Mouse (Mus musculus): Measurements from ENCODE around the gene Nhs. TPM values are rescaled to one million over a fixed set of nuclear protein-coding genes. Genes with fewer than 3 reads are reported as not detected.

The Nhs gene
- total RNA-seq, 2 experiments from 2014 or later, result not detected

DNA sequence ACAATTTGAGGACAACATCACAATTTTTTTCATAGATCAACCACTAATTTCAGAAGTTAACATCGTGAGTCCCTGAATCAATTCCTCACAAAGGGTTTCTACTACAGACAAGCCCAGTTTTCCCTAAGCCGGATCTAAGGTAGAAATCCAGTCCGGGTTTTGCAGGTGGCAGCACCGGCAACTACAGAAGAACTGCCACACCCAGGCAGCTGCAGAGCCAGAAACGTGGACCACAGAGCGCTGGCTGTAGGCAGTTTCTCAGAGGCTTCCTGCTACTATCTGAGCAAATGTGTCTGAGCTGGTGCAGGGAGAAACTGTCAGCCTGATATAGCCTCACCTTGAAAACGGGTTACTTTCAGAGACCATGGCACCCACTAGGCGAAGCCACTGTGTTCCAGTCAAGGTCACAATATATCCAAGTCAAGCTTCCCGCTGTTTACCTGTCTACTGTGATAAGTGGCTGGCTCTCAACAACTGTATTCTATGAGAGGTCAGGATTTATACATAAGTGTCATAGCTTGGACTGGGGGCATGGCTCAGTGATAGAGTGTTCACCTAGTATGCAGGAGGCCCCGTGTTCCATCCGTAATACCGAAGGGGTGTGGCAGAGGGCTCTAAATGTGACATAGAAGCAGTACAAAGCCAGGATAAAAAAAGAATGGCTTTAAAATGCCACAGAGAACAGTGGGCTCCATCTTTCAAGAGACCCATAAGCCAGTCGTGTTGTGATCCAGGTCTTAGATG lies 134.1 kb downstream of the Nhs start:
- ATAC-seq (replicated peaks; ENCODE audit: low FRiP score, poor library complexity, severe bottlenecking), result no peak; the same call in 1 of the 2 replicates

GRCm38 (mm10) chrX:162021724-162022123 lies 137.8 kb downstream of the Nhs start:
- no peak for ATAC-seq (replicated peaks; ENCODE audit: low FRiP score, poor library complexity, severe bottlenecking)

- ATAC-seq (replicated peaks; ENCODE audit: low FRiP score, poor library complexity, severe bottlenecking), result no peak
Measured at GRCm38 (mm10) chrX:162020039-162020566, 139.4 kb downstream of the Nhs start.

- ATAC-seq (replicated peaks; ENCODE audit: low FRiP score, poor library complexity, severe bottlenecking), result no peak
Measured at GRCm38 (mm10) chrX:162017471-162017870, 142.1 kb downstream of the Nhs start.

DNA sequence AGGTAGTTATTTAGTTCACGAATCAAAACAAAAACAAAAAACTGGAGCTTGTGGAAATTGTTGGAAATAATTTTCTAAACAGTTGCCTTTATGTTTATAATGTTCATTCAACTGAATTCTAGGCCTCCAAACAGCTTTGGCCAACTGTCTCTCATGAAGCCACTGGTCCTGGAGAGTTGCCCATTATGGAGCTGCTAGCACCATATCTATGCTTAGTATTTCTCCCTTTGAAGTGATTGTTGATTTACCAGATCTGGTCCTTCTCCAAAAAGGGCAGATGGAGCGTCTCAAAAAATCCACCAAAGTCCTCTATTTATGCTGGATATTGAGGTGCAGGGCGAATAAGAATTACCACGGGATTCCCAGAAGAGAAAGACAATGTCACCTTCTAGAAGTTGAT lies 147.0 kb downstream of the Nhs start:
- ATAC-seq (replicated peaks; ENCODE audit: low FRiP score, poor library complexity, severe bottlenecking), result no peak

DNA sequence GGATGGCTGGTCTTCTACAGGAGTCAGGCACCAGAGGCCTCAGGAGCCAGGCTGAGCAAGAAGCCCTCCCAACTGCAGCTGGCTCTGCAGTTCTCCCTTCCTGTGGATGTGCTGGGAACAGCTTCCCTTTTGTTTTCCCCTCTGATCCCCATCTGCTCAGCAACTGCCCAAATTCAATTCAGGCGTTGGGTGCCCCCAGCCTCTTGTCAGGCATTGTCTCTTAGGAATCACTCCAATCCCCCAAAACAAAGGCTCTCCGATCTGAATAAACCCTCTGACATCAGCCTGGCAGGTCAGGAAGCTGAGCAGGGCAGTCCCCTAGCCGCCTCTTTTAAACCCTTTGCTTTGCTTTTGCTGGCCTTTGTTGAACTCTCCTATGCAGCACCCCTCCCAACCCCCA lies 149.7 kb downstream of the Nhs start:
- no peak for ATAC-seq (replicated peaks; ENCODE audit: low FRiP score, poor library complexity, severe bottlenecking)

- no peak for ATAC-seq (replicated peaks; ENCODE audit: low FRiP score, poor library complexity, severe bottlenecking)
Measured at GRCm38 (mm10) chrX:162003818-162004217, 155.7 kb downstream of the Nhs start.

- no peak for ATAC-seq (replicated peaks; ENCODE audit: low FRiP score, poor library complexity, severe bottlenecking)
Measured at GRCm38 (mm10) chrX:161998876-161999275, 160.7 kb downstream of the Nhs start.

GRCm38 (mm10) chrX:161997170-161997795 lies 162.2 kb downstream of the Nhs start:
- no peak for ATAC-seq (replicated peaks; ENCODE audit: low FRiP score, poor library complexity, severe bottlenecking)

GRCm38 (mm10) chrX:161990171-161990570 lies 169.4 kb downstream of the Nhs start:
- no peak for ATAC-seq (replicated peaks; ENCODE audit: low FRiP score, poor library complexity, severe bottlenecking)

GRCm38 (mm10) chrX:161984961-161985360 lies 174.6 kb downstream of the Nhs start:
- no peak for ATAC-seq (replicated peaks; ENCODE audit: low FRiP score, poor library complexity, severe bottlenecking)

GRCm38 (mm10) chrX:161981399-161981798 lies 178.1 kb downstream of the Nhs start:
- ATAC-seq (replicated peaks; ENCODE audit: low FRiP score, poor library complexity, severe bottlenecking), result no peak

DNA sequence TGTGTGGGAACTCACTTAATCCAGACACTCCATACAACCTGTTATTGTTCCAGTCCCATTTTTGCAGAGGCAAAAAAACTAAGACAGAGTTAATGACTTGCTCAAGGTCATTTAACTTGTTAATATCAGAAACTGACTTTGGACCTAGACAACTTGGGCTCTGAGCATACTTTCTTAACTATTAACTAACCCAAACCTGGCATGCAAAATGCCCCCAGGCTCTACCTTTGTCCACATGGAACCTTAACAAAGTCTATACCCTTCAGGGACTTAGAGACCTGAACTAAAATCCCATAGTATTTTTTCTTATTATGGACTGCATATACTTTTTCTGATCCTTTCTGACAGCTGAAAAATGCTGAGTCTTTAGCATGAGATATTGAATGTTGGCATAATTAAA lies 179.6 kb downstream of the Nhs start:
- ATAC-seq (replicated peaks; ENCODE audit: low FRiP score, poor library complexity, severe bottlenecking), result no peak

DNA sequence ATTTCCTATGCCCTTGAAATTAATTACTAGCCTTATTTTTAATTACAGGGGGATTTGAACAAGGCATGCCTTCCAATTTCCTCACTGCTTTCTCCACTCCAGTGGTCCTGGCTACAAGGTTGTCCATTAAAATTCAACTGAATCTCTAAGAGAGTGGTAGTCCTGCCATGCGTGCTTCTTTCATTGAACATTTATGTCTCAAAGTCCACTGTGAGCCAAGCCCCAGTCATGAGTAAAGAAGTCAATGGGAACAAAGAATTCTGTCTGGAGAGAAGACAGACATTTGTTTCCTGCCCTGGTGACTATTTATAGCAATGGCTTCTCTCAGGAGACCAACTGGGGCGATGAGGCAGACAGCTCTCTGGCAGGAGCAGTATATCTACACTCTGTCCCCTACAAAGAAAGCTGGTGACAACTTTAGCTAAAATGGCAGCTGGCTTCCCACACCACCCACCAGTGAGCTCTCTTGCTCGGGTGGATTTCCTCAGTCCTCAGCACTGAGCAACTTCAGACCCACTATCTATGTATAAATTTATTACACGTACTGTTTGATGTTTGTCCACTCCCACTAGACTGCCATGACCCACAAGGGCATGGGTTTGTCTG lies 182.2 kb downstream of the Nhs start:
- no peak for ATAC-seq (replicated peaks; ENCODE audit: low FRiP score, poor library complexity, severe bottlenecking)

DNA sequence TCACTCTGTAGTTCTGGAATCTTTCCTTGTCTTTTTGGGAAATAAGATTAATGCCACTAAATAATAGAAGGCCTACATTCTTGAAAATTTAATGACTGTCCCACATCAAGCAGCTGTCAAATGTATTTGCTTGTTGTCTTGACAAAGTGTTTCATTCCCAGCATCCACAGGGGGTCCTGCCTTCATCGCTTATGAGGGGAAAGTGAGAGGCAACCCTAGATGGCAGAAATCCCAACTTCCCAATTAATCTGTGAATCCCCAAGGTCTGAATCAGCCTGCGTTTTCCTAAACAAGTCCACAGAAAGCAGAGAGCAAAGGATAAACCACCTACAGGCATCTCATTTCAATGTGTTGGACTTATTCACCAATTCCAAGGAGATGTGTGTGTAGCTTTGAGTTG lies 183.2 kb downstream of the Nhs start:
- no peak for ATAC-seq (replicated peaks; ENCODE audit: low FRiP score, poor library complexity, severe bottlenecking)

DNA sequence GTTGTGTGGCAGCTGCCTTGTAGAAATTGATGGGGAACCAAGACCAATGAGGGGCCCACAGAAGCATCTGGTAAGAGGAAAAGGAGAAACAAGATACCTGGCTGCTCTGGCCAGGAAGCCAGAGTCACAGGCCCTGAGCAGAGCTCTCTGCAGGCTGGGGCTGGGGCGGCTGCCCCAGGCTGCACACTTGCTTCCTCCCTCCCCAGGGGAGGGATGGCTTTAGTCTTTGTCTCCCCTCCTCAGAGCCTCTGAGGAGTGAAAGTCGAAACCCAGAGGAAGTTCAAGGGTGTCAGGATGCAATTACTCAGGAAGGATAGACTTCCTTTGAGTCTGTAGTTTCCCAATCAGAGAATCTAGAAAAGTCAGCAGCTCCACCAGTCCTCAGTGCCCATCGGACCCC lies 186.0 kb downstream of the Nhs start:
- no peak for ATAC-seq (replicated peaks; ENCODE audit: low FRiP score, poor library complexity, severe bottlenecking)

DNA sequence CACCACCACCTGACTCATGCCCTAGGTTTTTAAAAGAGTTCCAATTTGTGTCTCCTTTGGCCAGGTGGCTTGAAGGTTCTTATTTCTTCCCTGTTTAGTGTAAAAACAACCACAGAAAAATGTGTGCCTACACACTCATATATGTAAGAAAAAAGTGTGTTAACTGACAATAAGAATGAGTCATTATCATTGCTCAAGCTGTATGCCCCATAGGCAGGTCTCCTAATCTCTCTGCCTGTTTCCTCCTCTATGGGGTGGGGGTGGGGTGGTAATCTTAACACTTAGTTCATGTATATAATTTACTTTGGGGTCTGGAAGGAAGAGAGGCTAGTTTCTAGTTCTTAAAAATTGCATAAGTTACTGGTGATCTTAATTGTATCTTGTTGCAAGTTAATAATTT lies 186.8 kb downstream of the Nhs start:
- ATAC-seq (replicated peaks; ENCODE audit: low FRiP score, poor library complexity, severe bottlenecking), result no peak

- no peak for ATAC-seq (replicated peaks; ENCODE audit: low FRiP score, poor library complexity, severe bottlenecking)
Measured at GRCm38 (mm10) chrX:161971961-161972502, 187.5 kb downstream of the Nhs start.

GRCm38 (mm10) chrX:161971131-161971530 lies 188.4 kb downstream of the Nhs start:
- ATAC-seq (replicated peaks; ENCODE audit: low FRiP score, poor library complexity, severe bottlenecking), result no peak

DNA sequence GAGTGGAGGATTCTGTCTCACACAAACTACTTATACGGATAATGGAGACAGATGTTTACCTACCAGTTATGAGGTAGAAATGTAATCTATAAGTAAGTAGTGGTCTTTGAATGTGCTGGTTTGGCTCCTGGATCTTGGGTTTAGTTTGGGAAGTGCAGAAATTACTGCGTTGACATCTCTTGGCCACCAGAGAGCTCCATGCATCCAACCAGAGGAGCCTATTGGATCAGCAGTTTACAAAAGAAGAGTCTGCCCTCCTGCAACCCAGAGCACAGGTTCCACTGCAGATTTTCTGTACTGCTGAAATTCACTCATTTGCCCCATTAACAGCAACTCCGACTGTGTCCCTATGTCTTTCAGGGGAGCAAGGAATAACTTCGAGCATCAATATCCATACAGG lies 191.8 kb downstream of the Nhs start:
- no peak for ATAC-seq (replicated peaks; ENCODE audit: low FRiP score, poor library complexity, severe bottlenecking)

DNA sequence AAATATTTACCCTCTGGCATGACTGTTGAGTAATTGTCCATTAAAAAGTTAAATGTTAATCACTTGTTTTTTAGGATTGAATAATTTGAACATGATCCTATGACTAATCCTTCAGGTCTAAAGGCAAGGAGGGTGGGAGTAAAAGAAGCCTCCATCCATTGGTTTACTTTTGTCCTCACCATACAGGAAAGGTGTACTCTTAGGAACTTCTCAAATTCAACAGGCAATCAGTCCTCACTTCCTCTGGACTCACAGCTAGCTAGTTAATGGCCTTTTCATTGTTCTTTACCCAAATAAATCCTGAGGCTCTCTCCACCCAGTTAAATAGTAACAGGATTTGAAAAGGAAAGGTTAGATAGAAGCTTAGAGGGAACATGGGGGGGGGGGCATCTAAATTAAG lies 196.2 kb downstream of the Nhs start:
- ATAC-seq (replicated peaks; ENCODE audit: low FRiP score, poor library complexity, severe bottlenecking), result no peak

Data from erythroblast, adult 5-6 weeks (primary cell).